Mouse (Mus musculus) heart, postnatal 0 days (tissue): ENCODE measurements around the gene Nenf.

Experiments used
- CTCF ChIP-seq: IDR thresholded peaks from 2 replicates; pipeline ENCODE4 v1.5.1; 2016; ENCODE audit warnings: antibody characterized with exemption, control low read depth, low read depth
- EP300 ChIP-seq: IDR thresholded peaks from 2 replicates; pipeline ENCODE4 v1.6.1; 2016; ENCODE audit warnings: antibody characterized with exemption, low read depth

DNA sequence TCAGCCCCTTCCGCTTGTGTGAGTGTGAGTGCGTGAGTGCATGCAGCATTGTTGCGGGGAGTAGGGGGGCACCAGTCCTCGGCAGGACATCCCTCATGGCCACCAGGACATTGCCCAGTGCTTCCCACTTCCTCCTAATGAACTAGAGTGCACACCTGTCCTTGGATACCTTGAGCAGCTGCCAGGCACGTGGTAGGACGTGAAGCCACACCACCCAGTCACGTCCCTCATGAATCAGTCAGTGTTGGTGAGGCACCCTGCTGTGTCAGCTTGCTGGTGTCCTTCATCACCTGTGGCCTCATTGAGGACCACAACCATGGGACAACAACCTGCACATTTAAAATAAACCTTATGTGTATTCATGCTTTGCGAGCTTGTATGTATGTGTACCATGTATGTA lies 33.5 kb downstream of the Nenf start:
- TF ChIP-seq CTCF (no peak), EP300 (no peak)
